ENCODE assay signal across 8 mouse cellular contexts in genomic region chr11:120151113-120151494, GRCm38 (mm10). TPM values are rescaled to one million over a fixed set of nuclear protein-coding genes. Genes with fewer than 3 reads are reported as not detected.
DNase-seq lines count a peak whose midpoint lies in the region; ATAC-seq and TF ChIP-seq lines count a peak whose summit lies in the region.

Slc38a10 (minus strand) TSS chr11:120151346.

- no peaks in the 10 kb centered on the region; the same call in 1 of the 2 replicates for H3K9me3 ChIP-seq in heart, embryonic 12.5 days (replicated peaks)
- no peaks in the 10 kb centered on the region for H3K9me3 ChIP-seq in kidney, postnatal 0 days (replicated peaks; ENCODE audit: low read length)
- H3K9me3 ChIP-seq in liver, embryonic 11.5 days (ENCODE audit: control insufficient read depth, low read length): no peaks in the 10 kb centered on the region
- H3K9me3 ChIP-seq in stomach, embryonic 14.5 days (ENCODE audit: control insufficient read depth, low read depth, low read length): no peaks in the 10 kb centered on the region

- peak within 1 kb of the TSS; percentile 95 for H3K4me2 ChIP-seq in heart, embryonic 12.5 days
- peak within 1 kb of the TSS; percentile 90 for H3K4me2 ChIP-seq in kidney, postnatal 0 days (ENCODE audit: low read length)
- peak within 1 kb of the TSS; percentile 95 for H3K4me2 ChIP-seq in liver, embryonic 11.5 days
- peak within 1 kb of the TSS; percentile 92 for H3K4me2 ChIP-seq in stomach, embryonic 14.5 days (replicated peaks; ENCODE audit: low read depth, low read length)

- H3K4me3 ChIP-seq in heart, embryonic 12.5 days: peak within 1 kb of the TSS; percentile 76
- H3K4me3 ChIP-seq in kidney, postnatal 0 days (replicated peaks; ENCODE audit: low read depth, low read length): peak within 1 kb of the TSS; percentile 87
- peak within 1 kb of the TSS; percentile 77 for H3K4me3 ChIP-seq in liver, embryonic 11.5 days (ENCODE audit: low read depth, low read length)
- peak within 1 kb of the TSS; percentile 91 for H3K4me3 ChIP-seq in stomach, embryonic 14.5 days (ENCODE audit: low read depth, low read length)

- peak; percentile 97 for ATAC-seq in erythroid progenitor cell, adult 5-6 weeks (replicated peaks; ENCODE audit: low FRiP score, poor library complexity, severe bottlenecking)
- ATAC-seq in heart, embryonic 12.5 days (ENCODE audit: insufficient number of reproducible peaks, low FRiP score): peak; percentile 98
- peak; percentile 95 for ATAC-seq in kidney, postnatal 0 days (replicated peaks; ENCODE audit: low FRiP score, low read depth)
- ATAC-seq in liver, embryonic 11.5 days (replicated peaks; ENCODE audit: low FRiP score): peak; percentile 96
- peak; percentile 96 for ATAC-seq in stomach, embryonic 14.5 days (ENCODE audit: insufficient number of reproducible peaks, insufficient read depth, low FRiP score, low read depth)

- no peaks in the 10 kb centered on the region for H3K36me3 ChIP-seq in heart, embryonic 12.5 days
- no peaks in the 10 kb centered on the region for H3K36me3 ChIP-seq in kidney, postnatal 0 days (ENCODE audit: insufficient read depth, low read length)
- no peaks in the 10 kb centered on the region for H3K36me3 ChIP-seq in liver, embryonic 11.5 days (ENCODE audit: control insufficient read depth, insufficient read depth, low read length)
- H3K36me3 ChIP-seq in stomach, embryonic 14.5 days (ENCODE audit: control insufficient read depth, insufficient read depth, low read length): no peaks in the 10 kb centered on the region

- no peak for TF ChIP-seq CTCF in kidney, postnatal 0 days (IDR thresholded peaks at IDR 0.05; ENCODE audit: low read depth)

- H3K27ac ChIP-seq in heart, embryonic 12.5 days (ENCODE audit: poor library complexity, severe bottlenecking): peak within 1 kb of the TSS; percentile 80
- peak within 1 kb of the TSS; percentile 88 for H3K27ac ChIP-seq in kidney, postnatal 0 days
- H3K27ac ChIP-seq in liver, embryonic 11.5 days (ENCODE audit: low read depth, low read length): peak within 1 kb of the TSS; percentile 81
- H3K27ac ChIP-seq in stomach, embryonic 14.5 days (ENCODE audit: low read length): peak within 1 kb of the TSS; percentile 71; the same call in 1 of the 2 replicates

- H3K9ac ChIP-seq in heart, embryonic 12.5 days: peak within 1 kb of the TSS; percentile 79
- H3K9ac ChIP-seq in kidney, postnatal 0 days (ENCODE audit: low read depth, low read length): peak within 1 kb of the TSS; percentile 86
- peak within 1 kb of the TSS; percentile 84 for H3K9ac ChIP-seq in liver, embryonic 11.5 days (ENCODE audit: low read depth, low read length)
- peak within 1 kb of the TSS; percentile 74 for H3K9ac ChIP-seq in stomach, embryonic 14.5 days (replicated peaks; ENCODE audit: low read depth, low read length)

- peak; percentile 99 for DNase-seq in CD4-positive helper T cell, adult 2 months (ENCODE audit: low read depth, low spot score)
- DNase-seq in brain, embryonic 18.5 days (ENCODE audit: low read depth, low spot score): peak; percentile 98
- peak; percentile 100 for DNase-seq in kidney, postnatal 0 days (ENCODE audit: low spot score)
- DNase-seq in liver, embryonic 11.5 days (ENCODE audit: low spot score): peak; percentile 97
- peak; percentile 99 for DNase-seq in naive thymus-derived CD4-positive, alpha-beta T cell, adult 2 months (ENCODE audit: low read depth)

- WGBS in heart, embryonic 12.5 days: under 1% methylated on average over 28 of the region's 28 CpGs
- WGBS in kidney, postnatal 0 days: 0% methylated on average over 28 of the region's 28 CpGs
- under 1% methylated on average over 28 of the region's 28 CpGs for WGBS in liver, embryonic 11.5 days
- 1% methylated on average over 28 of the region's 28 CpGs for WGBS in stomach, embryonic 14.5 days

- H3K27me3 ChIP-seq in heart, embryonic 12.5 days (replicated peaks): no peaks in the 10 kb centered on the region
- no peaks in the 10 kb centered on the region for H3K27me3 ChIP-seq in kidney, postnatal 0 days (ENCODE audit: insufficient read depth, low read length)
- no peaks in the 10 kb centered on the region for H3K27me3 ChIP-seq in liver, embryonic 11.5 days (replicated peaks; ENCODE audit: control insufficient read depth, insufficient read depth, low read length)
- H3K27me3 ChIP-seq in stomach, embryonic 14.5 days (ENCODE audit: control insufficient read depth, insufficient read depth, low read length): no peaks in the 10 kb centered on the region

- peaks cover 26% of the 10 kb centered on the region for H3K4me1 ChIP-seq in heart, embryonic 12.5 days (replicated peaks)
- H3K4me1 ChIP-seq in kidney, postnatal 0 days (replicated peaks; ENCODE audit: insufficient read depth, low read length): peaks cover 22% of the 10 kb centered on the region
- H3K4me1 ChIP-seq in liver, embryonic 11.5 days (replicated peaks; ENCODE audit: control insufficient read depth, insufficient read depth, low read length): peaks cover 25% of the 10 kb centered on the region
- H3K4me1 ChIP-seq in stomach, embryonic 14.5 days (ENCODE audit: control insufficient read depth, insufficient read depth, low read length): peaks cover 8% of the 10 kb centered on the region

RNA-seq across cellular contexts. Expression of gene Slc38a10, which starts in this region (rescaled TPM):
- 14.8 and 17.2 TPM in 2 replicates for total RNA-seq in erythroid progenitor cell, adult 5-6 weeks (2015; ENCODE audit: low replicate concordance)
- total RNA-seq in erythroid progenitor cell, adult 5-6 weeks (2017; ENCODE audit: low replicate concordance): 17.1 and 46.0 TPM in 2 replicates
- polyA plus RNA-seq in heart, embryonic 12.5 days (2016; fragmentation: Nextera tagmentation; extraction: Ambion mirVana): 114 and 117 TPM in 2 replicates
- polyA plus RNA-seq in kidney, postnatal 0 days (2015; fragmentation: Nextera tagmentation; extraction: Ambion mirVana): 94.0 and 105 TPM in 2 replicates
- 59.4 and 64.5 TPM in 2 replicates for polyA plus RNA-seq in liver, embryonic 11.5 days (2014; fragmentation: Nextera tagmentation; extraction: Ambion mirVana)
- polyA plus RNA-seq in stomach, embryonic 14.5 days (2014; fragmentation: Nextera tagmentation; extraction: Ambion mirVana): 68.4 and 71.1 TPM in 2 replicates

Comparison
In these comparisons a context has a peak if more than half of its experiments do, and no peak if none do; other contexts are left out.
1. Peak in every context shown above with its lines: DNase-seq, ATAC-seq, H3K4me3 ChIP-seq and H3K27ac ChIP-seq.